7 mouse cellular contexts compared by ENCODE assay signal in the genomic region with DNA sequence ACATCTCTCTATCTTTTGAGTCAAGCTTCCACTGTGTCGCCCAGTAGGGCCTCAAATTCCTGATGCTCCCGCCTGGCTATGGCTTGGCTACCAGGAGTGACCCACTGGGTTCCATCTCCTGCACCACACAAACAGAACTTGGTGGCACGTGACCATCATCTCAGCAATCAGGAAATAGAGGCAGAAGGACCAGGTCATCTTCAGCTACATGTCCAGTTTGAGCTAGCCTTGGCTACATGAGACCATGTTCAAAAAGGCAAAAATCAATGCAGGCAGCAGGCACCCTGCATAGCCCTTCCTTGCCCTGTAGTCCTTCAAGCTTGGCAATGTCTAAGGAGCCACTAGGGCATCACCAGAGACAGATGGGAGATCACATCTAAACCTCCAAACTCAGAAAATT. TPM values are rescaled to one million over a fixed set of nuclear protein-coding genes. Genes with fewer than 3 reads are reported as not detected.
DNase-seq lines count a peak whose midpoint lies in the region; ATAC-seq and TF ChIP-seq lines count a peak whose summit lies in the region.

No protein-coding gene starts in this region.

- no peaks in the 10 kb centered on the region for H3K9me3 ChIP-seq in kidney, postnatal 0 days (replicated peaks; ENCODE audit: low read length)
- no peaks in the 10 kb centered on the region for H3K9me3 ChIP-seq in embryonic facial prominence, embryonic 13.5 days
- H3K9me3 ChIP-seq in hindbrain, embryonic 13.5 days = peaks cover 3% of the 10 kb centered on the region; the same call in 1 of the 2 replicates

- no peak overlapping the region for H3K9ac ChIP-seq in kidney, postnatal 0 days (ENCODE audit: low read depth, low read length)
- H3K9ac ChIP-seq in embryonic facial prominence, embryonic 13.5 days = no peak overlapping the region
- no peak overlapping the region for H3K9ac ChIP-seq in hindbrain, embryonic 13.5 days

- WGBS in kidney, postnatal 0 days = 94% methylated on average over 3 of the region's 3 CpGs
- 92% methylated on average over 3 of the region's 3 CpGs for WGBS in embryonic facial prominence, embryonic 13.5 days
- WGBS in hindbrain, embryonic 13.5 days = 88% methylated on average over 3 of the region's 3 CpGs

- peak overlapping the region; percentile 93 for H3K27ac ChIP-seq in kidney, postnatal 0 days
- peak overlapping the region; percentile 95 for H3K27ac ChIP-seq in embryonic facial prominence, embryonic 13.5 days
- H3K27ac ChIP-seq in hindbrain, embryonic 13.5 days = peak overlapping the region; percentile 75; the same call in 1 of the 2 replicates

- peak overlapping the region; percentile 56; the same call in 1 of the 2 replicates for H3K4me2 ChIP-seq in kidney, postnatal 0 days (ENCODE audit: low read length)
- peak overlapping the region; percentile 68 for H3K4me2 ChIP-seq in embryonic facial prominence, embryonic 13.5 days
- peak overlapping the region; percentile 57; the same call in 1 of the 2 replicates for H3K4me2 ChIP-seq in hindbrain, embryonic 13.5 days
- peak overlapping the region; percentile 92 for H3K4me2 ChIP-seq in myocyte (ENCODE audit: low read depth)

- DNase-seq in kidney, postnatal 0 days (ENCODE audit: low spot score) = no peak
- no peak for DNase-seq in kidney, adult 18-20 months
- DNase-seq in c-Kit-positive CD71-positive TER-119-positive erythroid progenitor cells, embryonic 14.5 days (ENCODE audit: low spot score) = no peak
- DNase-seq in frontal cortex, postnatal 36 days (ENCODE audit: low spot score in 2 of 2) = no peak

- no peak for ATAC-seq in kidney, postnatal 0 days (replicated peaks; ENCODE audit: low FRiP score, low read depth)
- no peak for ATAC-seq in embryonic facial prominence, embryonic 13.5 days (ENCODE audit: insufficient number of reproducible peaks, insufficient read depth, low FRiP score, low TSS enrichment, low read depth)
- ATAC-seq in hindbrain, embryonic 13.5 days (ENCODE audit: low FRiP score) = no peak

- no peak for TF ChIP-seq POLR2A in myocyte (IDR thresholded peaks at IDR 0.05; ENCODE audit: insufficient read length, low read depth)

- no peaks in the 10 kb centered on the region for H3K79me2 ChIP-seq in myocyte (ENCODE audit: control insufficient read depth, insufficient read depth)

- no peaks in the 10 kb centered on the region for H3K36me3 ChIP-seq in kidney, postnatal 0 days (ENCODE audit: insufficient read depth, low read length)
- H3K36me3 ChIP-seq in embryonic facial prominence, embryonic 13.5 days = no peaks in the 10 kb centered on the region
- no peaks in the 10 kb centered on the region for H3K36me3 ChIP-seq in hindbrain, embryonic 13.5 days
- no peaks in the 10 kb centered on the region for H3K36me3 ChIP-seq in myocyte (ENCODE audit: control insufficient read depth, insufficient read depth)

- H3ac ChIP-seq in myocyte (ENCODE audit: control insufficient read depth, insufficient read length) = no peak overlapping the region

- peaks cover 26% of the 10 kb centered on the region for H3K4me1 ChIP-seq in kidney, postnatal 0 days (replicated peaks; ENCODE audit: insufficient read depth, low read length)
- H3K4me1 ChIP-seq in embryonic facial prominence, embryonic 13.5 days = peaks cover 38% of the 10 kb centered on the region
- H3K4me1 ChIP-seq in hindbrain, embryonic 13.5 days (replicated peaks) = peaks cover 29% of the 10 kb centered on the region

- no peak for TF ChIP-seq CTCF in kidney, postnatal 0 days (IDR thresholded peaks at IDR 0.05; ENCODE audit: low read depth)

- H3K4me3 ChIP-seq in kidney, postnatal 0 days (replicated peaks; ENCODE audit: low read depth, low read length) = no peak overlapping the region
- H3K4me3 ChIP-seq in embryonic facial prominence, embryonic 13.5 days = peak overlapping the region; percentile 43
- no peak overlapping the region for H3K4me3 ChIP-seq in hindbrain, embryonic 13.5 days
- H3K4me3 ChIP-seq in myocyte = peak overlapping the region; percentile 29

- no peaks in the 10 kb centered on the region for H3K27me3 ChIP-seq in kidney, postnatal 0 days (ENCODE audit: insufficient read depth, low read length)
- H3K27me3 ChIP-seq in embryonic facial prominence, embryonic 13.5 days = no peaks in the 10 kb centered on the region
- H3K27me3 ChIP-seq in hindbrain, embryonic 13.5 days = no peaks in the 10 kb centered on the region
- H3K27me3 ChIP-seq in myocyte (ENCODE audit: control insufficient read depth, insufficient read depth, insufficient read length) = no peaks in the 10 kb centered on the region

TF ChIP-seq in myocyte, 11 proteins besides CTCF, POLR2A, EP300 and RAD21:
- no peak for TF ChIP-seq MAX (IDR thresholded peaks at IDR 0.05; ENCODE audit: low read depth)
TF ChIP-seq in myocyte: peak in this region for 0.

RNA-seq across cellular contexts. Expression of a gene that starts 14.1 kb away (rescaled TPM):
- polyA plus RNA-seq in kidney, postnatal 0 days (2015; fragmentation: Nextera tagmentation; extraction: Ambion mirVana) = 220 and 238 TPM in 2 replicates
- 386 and 390 TPM in 2 replicates for polyA plus RNA-seq in embryonic facial prominence, embryonic 13.5 days (2015; fragmentation: Nextera tagmentation; extraction: Ambion mirVana)
- 84.7 and 86.0 TPM in 2 replicates for polyA plus RNA-seq in hindbrain, embryonic 13.5 days (2015; fragmentation: Nextera tagmentation; extraction: Ambion mirVana)
- 158 TPM for polyA plus RNA-seq in myocyte (2012; fragmentation: generic; extraction: Trizol)

RNA-seq across cellular contexts. Expression of a gene that starts 19.3 kb away (rescaled TPM):
- 24.5 and 24.8 TPM in 2 replicates for polyA plus RNA-seq in kidney, postnatal 0 days (2015; fragmentation: Nextera tagmentation; extraction: Ambion mirVana)
- 2.5 and 5.2 TPM in 2 replicates for polyA plus RNA-seq in embryonic facial prominence, embryonic 13.5 days (2015; fragmentation: Nextera tagmentation; extraction: Ambion mirVana)
- 0.84 and 1.0 TPM in 2 replicates for polyA plus RNA-seq in hindbrain, embryonic 13.5 days (2015; fragmentation: Nextera tagmentation; extraction: Ambion mirVana)
- polyA plus RNA-seq in myocyte (2012; fragmentation: generic; extraction: Trizol) = 0.06 TPM

RNA-seq across cellular contexts. Expression of a gene that starts 34.2 kb away (rescaled TPM):
- polyA plus RNA-seq in kidney, postnatal 0 days (2015; fragmentation: Nextera tagmentation; extraction: Ambion mirVana) = 6.5 and 7.9 TPM in 2 replicates
- 7.3 and 8.5 TPM in 2 replicates for polyA plus RNA-seq in embryonic facial prominence, embryonic 13.5 days (2015; fragmentation: Nextera tagmentation; extraction: Ambion mirVana)
- 13.9 and 15.6 TPM in 2 replicates for polyA plus RNA-seq in hindbrain, embryonic 13.5 days (2015; fragmentation: Nextera tagmentation; extraction: Ambion mirVana)
- 0.22 TPM for polyA plus RNA-seq in myocyte (2012; fragmentation: generic; extraction: Trizol)

RNA-seq across cellular contexts. Expression of a gene that starts 34.3 kb away (rescaled TPM):
- polyA plus RNA-seq in kidney, postnatal 0 days (2015; fragmentation: Nextera tagmentation; extraction: Ambion mirVana) = 37.0 and 41.5 TPM in 2 replicates
- 126 and 138 TPM in 2 replicates for polyA plus RNA-seq in embryonic facial prominence, embryonic 13.5 days (2015; fragmentation: Nextera tagmentation; extraction: Ambion mirVana)
- 396 and 407 TPM in 2 replicates for polyA plus RNA-seq in hindbrain, embryonic 13.5 days (2015; fragmentation: Nextera tagmentation; extraction: Ambion mirVana)
- polyA plus RNA-seq in myocyte (2012; fragmentation: generic; extraction: Trizol) = 5.4 TPM

RNA-seq across cellular contexts. Expression of a gene that starts 46.0 kb away (rescaled TPM):
- polyA plus RNA-seq in kidney, postnatal 0 days (2015; fragmentation: Nextera tagmentation; extraction: Ambion mirVana) = 0.14 TPM in 1 of 2 replicates, not detected in the other
- polyA plus RNA-seq in embryonic facial prominence, embryonic 13.5 days (2015; fragmentation: Nextera tagmentation; extraction: Ambion mirVana) = 1.9 TPM in 1 of 2 replicates, not detected in the other
- polyA plus RNA-seq in hindbrain, embryonic 13.5 days (2015; fragmentation: Nextera tagmentation; extraction: Ambion mirVana) = 0.34 TPM in 1 of 2 replicates, not detected in the other
- polyA plus RNA-seq in myocyte (2012; fragmentation: generic; extraction: Trizol) = not detected

Comparison
In these comparisons a context has a peak if more than half of its experiments do, and no peak if none do; other contexts are left out.
1. H3K4me3 ChIP-seq: peak in embryonic facial prominence, embryonic 13.5 days (single experiment) and myocyte (single experiment); none in kidney, postnatal 0 days (single experiment) and hindbrain, embryonic 13.5 days (single experiment).
2. Peak in every context shown above with its lines, with median percentiles within 50 percentile points of each other: H3K27ac ChIP-seq and H3K4me2 ChIP-seq.